Mouse (Mus musculus): Measurements from ENCODE around the gene Muc3.
"Not testable (repeated sequence)": the region's sequence is repeated elsewhere in the genome, so short reads cannot be mapped to it uniquely, and the experiment has no call there.

Gene Muc3

GRCm38 (mm10) chr5:137149272-137149882, at the start of gene Muc3:
TSS of gene Muc3 (minus strand) at chr5:137149322.
- DNase-seq (ENCODE audit: low read depth, low spot score): not testable (repeated sequence)

- no peak for DNase-seq (ENCODE audit: low read depth, low spot score)
These were observed 45.5 kb upstream of the Muc3 start for GRCm38 (mm10) chr5:137194488-137195120.

GRCm38 (mm10) chr5:137193279-137193952, 44.3 kb upstream of the Muc3 start:
- no peak for DNase-seq (ENCODE audit: low read depth, low spot score)

GRCm38 (mm10) chr5:137189326-137189725, 40.2 kb upstream of the Muc3 start:
- DNase-seq (ENCODE audit: low read depth, low spot score): peak; percentile 8

GRCm38 (mm10) chr5:137185362-137185761, 36.2 kb upstream of the Muc3 start:
- DNase-seq (ENCODE audit: low read depth, low spot score): no peak

GRCm38 (mm10) chr5:137179646-137180374, 30.7 kb upstream of the Muc3 start:
- DNase-seq (ENCODE audit: low read depth, low spot score): no peak

GRCm38 (mm10) chr5:137173967-137174366, 24.8 kb upstream of the Muc3 start:
- DNase-seq (ENCODE audit: low read depth, low spot score): no peak

GRCm38 (mm10) chr5:137172591-137172990, 23.5 kb upstream of the Muc3 start:
- DNase-seq (ENCODE audit: low read depth, low spot score): no peak

GRCm38 (mm10) chr5:137171478-137171877, 22.4 kb upstream of the Muc3 start:
- no peak for DNase-seq (ENCODE audit: low read depth, low spot score)

- DNase-seq (ENCODE audit: low read depth, low spot score): no peak
These were observed 21.8 kb upstream of the Muc3 start for GRCm38 (mm10) chr5:137170836-137171380.

GRCm38 (mm10) chr5:137167539-137167938, 18.4 kb upstream of the Muc3 start:
- DNase-seq (ENCODE audit: low read depth, low spot score): no peak

GRCm38 (mm10) chr5:137166012-137166411, 16.9 kb upstream of the Muc3 start:
- no peak for DNase-seq (ENCODE audit: low read depth, low spot score)

- DNase-seq (ENCODE audit: low read depth, low spot score): no peak
These were observed 12.7 kb upstream of the Muc3 start for GRCm38 (mm10) chr5:137161853-137162252.

- peak; percentile 3 for DNase-seq (ENCODE audit: low read depth, low spot score)
These were observed 10.3 kb upstream of the Muc3 start for GRCm38 (mm10) chr5:137159461-137159860.

GRCm38 (mm10) chr5:137153289-137153688, 4.2 kb upstream of the Muc3 start:
- no peak for DNase-seq (ENCODE audit: low read depth, low spot score)

- no peak for DNase-seq (ENCODE audit: low read depth, low spot score)
These were observed 3.5 kb upstream of the Muc3 start for GRCm38 (mm10) chr5:137152623-137153022.

GRCm38 (mm10) chr5:137140836-137141235, 8.3 kb downstream of the Muc3 start:
- no peak for DNase-seq (ENCODE audit: low read depth, low spot score)

GRCm38 (mm10) chr5:137138977-137139376, 10.1 kb downstream of the Muc3 start:
- DNase-seq (ENCODE audit: low read depth, low spot score): no peak

- no peak for DNase-seq (ENCODE audit: low read depth, low spot score)
These were observed 14.2 kb downstream of the Muc3 start for GRCm38 (mm10) chr5:137134959-137135358.

GRCm38 (mm10) chr5:137131490-137131889, 17.6 kb downstream of the Muc3 start:
- DNase-seq (ENCODE audit: low read depth, low spot score): peak; percentile 49

- DNase-seq (ENCODE audit: low read depth, low spot score): no peak
These were observed 19.8 kb downstream of the Muc3 start for GRCm38 (mm10) chr5:137129281-137129680.

- DNase-seq (ENCODE audit: low read depth, low spot score): no peak
These were observed 25.6 kb downstream of the Muc3 start for GRCm38 (mm10) chr5:137123516-137123915.
